Mouse (Mus musculus) left cerebral cortex, postnatal 10 days (tissue): ENCODE measurements around the gene Slc12a5. TPM values are rescaled to one million over a fixed set of nuclear protein-coding genes. Genes with fewer than 3 reads are reported as not detected.
A peak's percentile ranks its signal among the peaks of the same experiment; 100 is the strongest.

Experiments
- DNase-seq, 2 experiments: peaks; one replicate each; pipeline ENCODE4 v3.0.0; 2021 to 2022; ENCODE audit warnings: low spot score in 2 of 2, mixed read lengths in 1 of 2; ENCODE audit errors: extremely low spot score in 1 of 2
- intact Hi-C: fragments of 180-260 bp; cut with DNase I; formaldehyde crosslinking; loops from one replicate; pipeline ENCODE4 v1.15.1; 2025
- total RNA-seq, 2 experiments: library from RNA; stranded (reverse); gene quantifications; 2 replicates each; pipeline ENCODE4 v1.2.3; 2021

The Slc12a5 gene
- 100 to 1,000 TPM; 350 to 355 TPM for total RNA-seq

DNA sequence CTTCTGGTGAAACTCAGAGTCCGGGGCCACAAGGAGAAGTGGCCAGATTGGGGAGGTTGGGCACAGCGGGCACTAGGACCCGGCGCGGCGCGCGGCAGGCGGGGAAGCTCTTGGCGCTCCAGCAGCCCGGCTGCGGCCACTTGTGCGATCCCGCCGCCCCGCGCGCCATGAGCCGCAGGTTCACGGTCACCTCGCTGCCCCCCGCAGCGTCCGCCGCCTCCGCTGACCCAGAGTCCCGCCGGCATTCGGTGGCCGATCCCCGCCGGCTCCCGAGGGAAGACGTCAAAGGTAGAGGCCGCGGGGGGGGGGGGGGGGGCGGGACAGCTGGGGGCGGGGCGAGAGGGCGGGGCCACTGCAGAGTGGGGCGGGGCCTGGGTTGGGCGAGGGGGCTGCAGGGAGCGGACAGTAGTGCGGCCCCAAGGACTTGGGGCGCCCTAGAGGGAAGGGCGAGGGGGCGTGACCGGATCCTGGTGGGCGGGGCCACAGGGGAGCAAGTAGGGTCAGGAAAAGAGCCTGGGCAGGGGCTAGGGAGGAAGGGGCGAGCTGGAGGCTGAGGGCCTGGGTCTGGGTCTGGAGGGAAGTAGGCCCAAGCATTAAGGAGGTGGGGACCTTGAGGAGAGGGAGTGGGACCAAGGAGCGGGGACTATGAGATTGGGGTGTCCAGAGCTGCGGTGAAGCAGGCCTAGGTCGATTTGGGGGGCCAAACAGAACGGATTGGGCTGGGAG is at the start of gene Slc12a5:
TSS of gene Slc12a5 (plus strand) at position 87 of the 726 bp plus-strand sequence.
- peak in 1 of 2 experiments; percentile 81 for DNase-seq
- intact Hi-C loops, result loop anchor here (10.0 kb wide), 1 partner anchor 314 kb away; no protein-coding TSS in a partner anchor

DNA sequence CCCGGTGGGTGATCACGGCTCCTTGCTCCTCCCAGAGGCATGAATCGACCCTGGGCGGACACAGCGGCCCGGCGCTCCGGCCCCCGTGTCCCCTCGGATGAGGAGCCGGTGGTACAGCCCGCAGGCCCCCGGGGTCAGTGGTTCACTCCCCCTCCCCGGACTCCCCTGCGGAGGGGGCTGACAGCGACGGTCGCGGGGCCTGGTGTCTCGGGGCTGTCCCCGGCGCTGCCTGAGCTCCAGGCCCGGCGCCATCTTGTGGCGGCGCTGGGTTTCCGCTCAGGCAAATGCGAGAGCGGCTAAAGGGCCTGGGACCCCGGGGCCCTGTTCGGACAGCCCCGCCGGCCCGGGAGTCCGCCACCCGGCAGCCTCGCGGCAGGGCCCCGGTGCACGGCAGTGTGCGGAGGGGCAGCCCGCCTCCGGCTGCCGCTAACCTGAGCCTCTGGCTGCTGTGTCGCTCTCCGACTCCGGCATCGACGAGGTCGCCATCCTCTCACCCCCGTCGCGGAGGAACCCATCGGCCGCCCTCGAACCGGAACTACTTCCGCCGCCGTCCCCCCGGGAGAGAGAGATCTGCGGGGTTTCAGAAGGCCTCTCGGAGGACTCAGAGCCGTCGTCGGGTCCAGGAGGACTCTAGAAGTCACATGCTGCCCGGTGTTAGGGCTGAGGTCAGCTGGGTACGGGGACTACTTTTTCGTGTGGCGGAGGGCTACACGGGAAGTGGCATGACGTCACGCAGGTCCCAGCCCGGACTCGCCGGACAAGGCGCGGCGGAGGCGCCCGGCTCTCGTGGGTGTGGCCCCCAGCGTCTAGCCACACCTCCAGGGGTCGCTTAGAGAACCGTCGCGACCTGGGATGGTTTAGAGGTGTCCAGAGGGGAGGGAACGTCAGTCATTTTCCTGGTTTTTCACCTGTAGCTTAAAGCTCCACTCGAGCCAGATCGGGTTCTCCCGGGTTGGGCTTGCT is 49.2 kb upstream of the Slc12a5 start, which contains the start of gene Zfp335:
TSS of gene Zfp335 (minus strand) at position 672 of the 963 bp plus-strand sequence.
- intact Hi-C loops, result no loop called here
- peak; percentile 89 to 97 for DNase-seq

DNA sequence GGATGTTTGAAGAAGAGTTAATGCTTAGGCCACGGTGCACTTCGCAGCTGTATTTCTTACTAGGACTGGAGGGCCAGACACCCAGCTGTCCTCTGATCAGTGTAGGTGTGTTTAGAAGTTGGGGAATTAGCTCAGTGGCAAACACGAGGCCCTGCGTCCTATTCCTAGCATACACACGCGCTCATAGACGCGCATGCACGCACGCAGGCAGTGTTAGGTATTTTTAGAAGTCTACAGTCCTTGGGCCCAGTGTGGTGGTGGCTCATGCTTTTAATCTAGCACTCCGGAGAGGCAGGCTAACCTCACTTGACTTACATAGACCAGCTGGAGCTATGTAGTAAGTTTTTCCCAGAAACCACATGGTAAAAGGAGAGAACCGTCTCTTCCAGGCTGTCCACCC is 48.5 kb upstream of the Slc12a5 start:
- intact Hi-C loops, result no loop called here

DNA sequence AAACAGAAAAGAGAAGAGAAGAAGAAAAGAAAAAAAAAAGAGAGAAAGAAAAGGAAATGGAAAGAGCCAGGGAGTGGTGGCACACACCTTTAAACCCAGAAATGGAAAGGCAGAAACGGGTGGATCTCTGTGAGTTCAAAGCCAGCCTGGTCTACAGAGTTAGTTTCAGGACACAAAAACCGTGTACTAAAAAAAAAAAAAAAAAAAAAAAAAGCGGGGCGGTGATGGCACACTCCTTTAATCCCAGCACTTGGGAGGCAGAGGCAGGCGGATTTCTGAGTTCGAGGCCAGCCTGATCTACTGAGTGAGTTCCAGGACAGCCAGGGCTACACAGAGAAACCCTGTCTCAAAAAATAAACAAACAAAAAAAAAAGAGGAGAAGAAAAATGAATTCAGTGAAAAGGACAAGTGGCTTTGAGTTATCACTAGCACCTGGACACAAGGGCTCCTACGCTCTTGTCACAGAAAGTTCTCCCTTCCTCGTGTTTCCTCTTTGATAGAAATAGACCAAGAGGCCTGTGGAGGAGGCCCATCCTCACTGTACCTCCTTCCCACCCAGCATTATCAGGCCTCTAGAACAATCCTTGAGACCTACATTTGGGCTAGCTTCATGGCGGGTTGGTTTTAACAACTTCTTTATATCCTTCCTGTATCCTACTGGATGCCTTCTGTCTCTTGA is 47.7 kb upstream of the Slc12a5 start:
- intact Hi-C loops, result no loop called here
- DNase-seq, result no peak

More for the DNA sequence above, 48.5 kb upstream of the Slc12a5 start:
- peak in 1 of 2 experiments; percentile 65 for DNase-seq

DNA sequence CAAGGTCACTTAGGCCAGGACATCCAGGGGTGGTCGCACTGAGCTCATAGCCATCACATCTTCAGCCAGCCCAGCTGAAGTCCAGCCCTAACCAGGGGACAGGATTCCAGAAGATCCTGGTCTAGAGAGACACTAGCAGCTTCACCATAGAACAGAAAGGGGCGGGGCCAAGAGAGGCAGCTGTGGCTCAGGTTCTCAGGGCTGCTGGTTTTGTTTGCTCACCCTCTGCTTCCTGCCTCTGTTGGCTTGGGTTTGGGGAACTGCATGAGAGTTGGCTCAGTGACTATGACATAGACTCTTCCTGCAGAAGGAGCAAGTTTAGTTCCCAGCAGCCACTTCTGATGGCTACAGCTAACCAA is 47.2 kb upstream of the Slc12a5 start:
- intact Hi-C loops, result no loop called here
- peak in 1 of 2 experiments; percentile 74 for DNase-seq

DNA sequence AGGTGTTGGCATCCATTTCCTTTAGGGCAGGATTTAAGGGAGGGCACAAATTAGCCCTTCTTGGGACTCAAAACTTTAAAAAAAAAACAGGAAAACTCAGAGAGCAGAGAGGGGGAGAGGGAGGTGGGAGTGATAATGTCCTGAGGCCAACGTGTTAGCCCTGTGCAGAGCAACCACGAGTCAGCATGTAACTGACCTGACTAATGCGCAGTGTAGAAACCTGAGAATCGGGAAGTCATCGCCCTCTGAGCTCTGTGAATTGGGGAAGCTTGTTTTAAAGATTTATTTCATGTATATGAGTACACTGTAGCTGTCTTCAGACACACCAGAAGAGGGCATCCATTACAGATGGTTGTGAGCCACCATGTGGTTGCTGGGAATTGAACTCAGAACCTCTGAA is 43.8 kb upstream of the Slc12a5 start:
- no peak for DNase-seq
- intact Hi-C loops, result no loop called here

DNA sequence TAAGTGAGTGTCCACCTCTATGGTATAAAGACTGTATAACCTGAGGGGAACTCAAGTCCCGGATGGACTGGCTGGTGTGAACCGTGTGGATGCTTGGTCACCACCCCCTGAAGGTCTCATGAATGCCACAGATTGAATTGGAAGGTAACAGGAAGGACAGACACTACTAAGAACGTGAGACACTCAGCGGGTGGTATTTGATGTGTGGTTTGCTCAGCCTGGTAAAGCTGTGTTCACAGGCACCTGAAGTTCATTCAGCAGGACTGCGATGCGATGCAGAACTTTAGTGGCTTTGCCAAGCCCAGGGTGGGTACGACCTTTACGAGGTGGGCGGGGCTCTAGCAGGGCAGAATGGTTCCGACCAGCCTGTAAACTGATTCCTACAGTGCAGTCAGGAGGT is 43.2 kb upstream of the Slc12a5 start:
- no peak for DNase-seq
- intact Hi-C loops, result no loop called here

DNA sequence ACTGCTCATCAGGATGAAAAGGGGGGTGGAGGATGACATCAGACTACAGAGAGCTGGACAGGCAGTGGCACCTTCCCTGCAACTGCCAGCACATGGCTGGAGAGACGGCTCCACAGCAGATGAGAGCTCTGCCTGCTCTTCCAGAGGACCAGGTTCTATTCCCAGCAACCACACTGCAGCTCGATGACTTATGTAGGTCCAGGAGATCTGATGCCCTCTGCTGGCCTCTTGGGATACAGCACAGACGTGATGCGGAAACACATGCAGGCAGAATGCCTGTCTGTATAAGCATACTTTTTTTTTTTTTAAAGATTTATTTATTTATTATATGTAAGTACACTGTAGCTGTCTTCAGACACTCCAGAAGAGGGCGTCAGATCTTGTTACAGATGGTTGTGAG is 42.3 kb upstream of the Slc12a5 start:
- peak in 1 of 2 experiments; percentile 49 for DNase-seq
- intact Hi-C loops, result no loop called here

DNA sequence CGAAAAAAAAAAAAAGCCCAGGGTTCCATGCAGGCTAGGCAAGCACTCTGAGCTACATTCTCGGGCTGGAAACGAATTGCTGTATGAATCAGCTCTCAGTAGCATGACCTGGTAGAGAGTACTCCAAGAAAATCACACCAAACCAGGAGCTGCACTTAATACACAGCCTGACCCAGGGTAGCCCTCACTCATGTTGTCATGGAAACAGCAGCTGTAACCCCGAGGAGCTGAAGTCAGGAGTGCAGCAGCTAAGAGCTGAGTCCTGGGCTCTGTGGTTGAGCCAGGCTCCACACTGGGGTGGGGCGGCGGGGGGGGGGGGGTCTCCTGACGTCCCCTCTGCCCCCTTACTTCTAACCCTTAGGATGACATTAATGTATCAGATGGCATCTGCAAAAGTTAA is 38.6 kb upstream of the Slc12a5 start:
- no peak for DNase-seq
- intact Hi-C loops, result no loop called here

DNA sequence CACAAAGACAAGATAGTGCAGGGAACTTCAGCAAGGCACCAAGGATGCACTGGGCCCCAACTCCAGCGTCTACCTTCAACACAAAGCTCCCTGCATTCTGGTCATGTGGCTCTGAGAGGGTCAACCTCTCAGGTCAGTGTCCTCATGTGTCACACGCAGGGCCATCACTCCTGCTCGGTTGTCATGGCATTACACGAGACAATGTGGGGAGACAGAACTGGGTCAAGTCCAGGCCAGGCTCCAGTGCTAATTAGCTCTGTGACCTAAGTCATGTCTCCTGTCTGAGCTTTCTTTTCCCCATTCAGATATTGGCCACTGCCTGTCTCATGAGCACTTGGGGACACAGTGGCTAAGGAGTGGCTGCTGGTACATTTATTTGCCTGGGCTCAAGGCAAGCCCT is 37.3 kb upstream of the Slc12a5 start:
- intact Hi-C loops, result no loop called here
- DNase-seq, result no peak

DNA sequence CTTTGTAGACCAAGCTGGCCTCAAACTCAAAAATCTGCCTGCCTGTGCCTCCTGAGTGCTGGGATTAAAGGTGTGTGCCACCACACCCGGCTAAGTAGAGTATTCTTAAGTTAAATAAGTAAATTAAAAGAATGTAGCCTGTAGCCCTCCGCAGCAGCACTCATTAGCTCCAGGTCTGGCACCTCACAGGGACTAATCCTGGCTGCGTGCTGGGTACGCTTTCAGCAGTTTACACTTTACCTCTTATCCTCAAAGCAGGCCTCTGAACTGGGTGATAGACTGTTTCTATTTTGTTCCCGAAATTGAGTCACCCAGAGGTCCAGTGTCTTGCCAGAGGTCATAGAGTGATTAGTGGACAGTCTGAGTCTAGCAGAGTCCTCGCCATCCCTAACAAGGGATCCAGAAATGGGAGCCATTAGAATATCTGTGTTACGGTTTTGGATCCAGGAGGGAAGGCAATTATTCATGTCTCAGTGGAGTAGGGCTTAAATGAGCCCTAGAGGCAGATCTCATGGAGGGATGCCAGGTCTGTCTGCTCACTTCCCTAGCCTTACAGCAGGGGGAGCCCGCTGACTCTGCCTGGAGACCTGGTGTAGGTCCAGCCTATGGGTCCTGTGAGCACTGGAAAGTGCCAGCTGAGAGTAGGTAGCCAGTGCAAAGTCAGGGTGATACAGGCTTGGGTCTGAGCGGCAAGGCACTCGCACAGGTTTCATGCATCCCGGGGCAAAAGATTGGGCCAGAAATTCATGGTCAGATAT is 36.3 kb upstream of the Slc12a5 start:
- DNase-seq, result peak; percentile 84 to 85
- intact Hi-C loops, result no loop called here

DNA sequence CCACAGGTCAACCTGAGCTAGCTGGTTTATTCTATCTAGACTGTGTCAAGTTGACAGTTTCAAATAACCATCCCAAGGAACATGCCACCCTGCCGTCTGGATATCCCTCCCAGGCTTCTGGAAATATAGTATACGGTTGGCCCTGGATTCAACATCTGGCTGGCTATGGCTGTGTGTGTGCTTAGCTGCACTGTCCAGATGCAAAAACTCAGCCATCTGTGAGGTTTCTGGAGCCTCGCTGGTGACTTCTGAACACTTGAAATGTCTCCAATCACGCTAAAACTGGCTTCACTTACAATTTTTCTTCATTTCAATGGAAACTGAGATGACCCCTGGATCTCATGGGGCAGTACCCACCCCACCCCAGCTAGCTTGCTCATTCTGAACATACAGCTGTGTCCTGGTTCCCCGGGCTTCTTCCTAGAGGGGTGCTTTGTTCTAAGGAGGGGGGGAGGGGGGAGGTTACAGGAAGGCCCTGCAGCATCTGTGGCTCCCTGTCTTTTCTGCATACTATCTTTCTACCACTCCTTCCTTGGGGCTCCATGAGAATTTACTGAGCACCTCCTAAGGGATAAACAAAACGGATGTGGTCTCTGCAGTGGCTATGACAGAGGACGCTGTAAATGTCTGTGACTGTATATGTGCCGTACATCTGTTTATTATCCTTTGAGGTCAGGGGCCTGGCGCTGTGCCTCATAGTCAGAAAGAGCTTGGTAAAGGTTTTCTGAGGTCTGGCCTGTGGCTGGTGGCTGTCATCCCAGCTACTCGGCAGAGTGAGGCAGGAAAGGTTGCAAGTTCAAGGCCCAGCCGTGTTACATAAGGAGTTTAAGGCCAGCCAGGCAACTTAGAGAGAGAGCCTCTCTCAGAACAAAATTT is 29.7 kb upstream of the Slc12a5 start:
- no peak for DNase-seq
- intact Hi-C loops, result no loop called here

DNA sequence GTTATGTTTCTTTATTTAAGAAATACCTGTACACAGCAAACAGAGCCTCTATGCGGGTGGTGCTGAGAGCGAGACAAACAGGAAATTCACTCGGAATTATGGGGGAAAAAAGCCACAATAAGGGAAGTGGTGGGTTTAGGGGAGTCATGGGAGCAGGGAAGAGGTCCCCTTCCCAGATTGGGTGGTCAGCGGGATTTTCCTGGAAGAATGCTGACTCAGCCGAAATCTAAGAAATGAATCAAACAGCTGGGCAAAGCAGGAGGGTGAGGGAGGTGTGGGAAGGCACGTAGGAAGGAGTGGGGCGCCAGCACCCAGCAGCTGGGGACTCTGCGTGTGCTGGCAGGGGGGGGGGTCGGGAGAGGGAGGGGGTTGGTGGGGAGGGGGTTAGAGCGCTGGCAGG is 27.1 kb upstream of the Slc12a5 start:
- intact Hi-C loops, result no loop called here
- no peak for DNase-seq

DNA sequence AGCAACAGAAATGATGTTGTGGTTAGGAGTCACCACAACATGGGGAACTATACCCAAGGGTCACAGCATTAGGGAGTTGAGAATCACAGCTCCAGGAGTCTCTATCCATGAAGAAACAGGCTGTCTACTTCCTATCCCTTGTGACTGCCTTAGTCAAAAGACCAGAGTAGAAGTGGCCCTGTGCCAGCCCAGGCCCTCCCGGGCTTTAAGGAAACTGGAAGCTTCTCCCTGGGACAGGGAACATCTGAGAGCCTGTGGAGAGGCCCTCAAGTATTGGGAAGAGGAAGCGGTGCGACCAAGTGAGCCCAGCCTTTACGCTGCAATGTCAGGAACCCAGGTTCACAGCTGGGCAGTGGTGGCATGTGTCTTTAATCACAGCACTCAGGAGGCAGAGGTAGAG is 24.6 kb upstream of the Slc12a5 start:
- intact Hi-C loops, result no loop called here
- DNase-seq, result peak in 1 of 2 experiments; percentile 56

DNA sequence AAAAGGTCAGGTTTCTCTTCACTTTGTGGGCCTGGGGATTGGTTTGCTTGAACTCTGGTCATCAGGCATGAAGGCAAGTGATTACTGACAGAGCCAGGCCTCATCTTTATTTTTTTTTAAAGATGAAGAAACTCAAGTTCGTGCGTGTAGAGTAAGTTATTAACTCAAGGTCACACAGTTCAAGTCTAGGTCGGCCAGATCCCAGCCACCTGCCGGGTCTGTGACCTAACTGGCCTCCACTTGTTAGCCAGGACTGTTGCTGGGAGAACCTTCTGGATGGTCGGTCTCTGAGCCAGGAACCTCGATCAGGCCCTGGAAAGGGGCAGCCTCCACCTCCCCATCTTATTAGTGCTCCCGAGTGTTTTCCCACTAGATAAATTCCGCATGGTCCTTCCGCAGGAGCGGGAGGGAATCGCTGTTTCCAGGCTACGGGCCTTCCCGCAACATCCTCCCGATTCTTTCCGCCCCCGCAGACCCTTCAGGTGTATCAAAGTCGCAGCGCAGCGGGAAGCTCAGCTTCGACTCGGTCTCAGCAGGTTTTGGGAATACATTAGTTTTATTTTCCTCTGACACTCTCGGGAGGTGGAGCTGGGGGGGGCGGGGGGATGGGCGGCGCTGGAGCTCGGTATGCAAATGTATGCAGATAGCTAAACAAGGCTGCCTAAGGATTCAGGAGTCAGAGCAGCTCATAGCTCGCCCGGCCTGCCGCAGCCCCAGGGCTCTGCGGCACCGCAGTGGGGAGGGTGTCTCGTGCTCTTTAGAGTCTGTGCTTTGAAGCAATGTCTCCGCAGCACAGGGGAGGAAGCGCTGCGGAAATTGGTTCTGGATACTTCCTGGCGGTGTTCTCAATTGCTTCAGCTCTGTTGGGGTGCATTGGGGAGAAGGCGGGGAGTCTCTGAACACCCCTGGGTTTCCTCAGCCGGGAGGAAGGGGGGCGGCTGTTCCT is 22.2 kb upstream of the Slc12a5 start:
- peak in 1 of 2 experiments; percentile 54 for DNase-seq
- intact Hi-C loops, result no loop called here

DNA sequence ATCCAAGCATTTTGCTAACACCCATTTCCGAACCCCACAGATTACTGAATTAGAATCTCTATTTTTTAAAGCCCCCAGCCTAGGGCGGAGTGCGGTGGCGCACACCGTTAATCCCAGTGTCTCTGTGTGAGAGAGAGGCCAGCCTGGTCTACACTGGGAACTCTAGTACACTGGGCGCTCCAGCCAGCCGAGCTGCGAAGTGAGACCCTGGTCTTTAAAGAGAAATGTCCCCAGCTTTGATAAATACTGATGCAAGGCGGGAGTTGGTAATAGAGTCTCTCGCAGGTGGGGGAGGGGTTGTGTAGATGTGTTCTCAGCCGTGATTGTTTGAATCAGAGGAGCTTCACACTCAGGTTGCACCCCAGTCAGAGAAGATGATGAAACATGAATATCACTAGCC is 21.5 kb upstream of the Slc12a5 start:
- intact Hi-C loops, result no loop called here
- no peak for DNase-seq
